Mouse (Mus musculus) layer of hippocampus, adult 8-10 months (tissue): Measurements from ENCODE around the gene Gm12185. TPM values are rescaled to one million over a fixed set of nuclear protein-coding genes. Genes with fewer than 3 reads are reported as not detected.
"Not testable (repeated sequence)": the region's sequence is repeated elsewhere in the genome, so short reads cannot be mapped to it uniquely, and the experiment has no call there.

ENCODE experiments used
- DNase-seq, 2 experiments: peaks; one replicate each; pipeline ENCODE4 v3.0.0; 2022; ENCODE audit warnings: low spot score in 2 of 2
- total RNA-seq, 4 experiments: library from RNA; stranded (reverse); gene quantifications; 2 replicates each; pipeline ENCODE4 v1.2.4; 2022

Gene Gm12185
- total RNA-seq, 4 experiments from 2014 or later: 0.16 to 1.1 (median 0.39) TPM

GRCm38 (mm10) chr11:48918380-48918779, 73.6 kb downstream of the Gm12185 start:
- no peak for DNase-seq

- DNase-seq: no peak
These were observed 78.4 kb downstream of the Gm12185 start for GRCm38 (mm10) chr11:48913611-48914010.

- DNase-seq: no peak
These were observed 83.6 kb downstream of the Gm12185 start for GRCm38 (mm10) chr11:48908459-48908858.

GRCm38 (mm10) chr11:48902021-48902420, 90.0 kb downstream of the Gm12185 start, which contains the start of gene Gm5431:
Gene Gm5431 (minus strand): TSS chr11:48902214.
- DNase-seq: no peak

- DNase-seq: not testable (repeated sequence)
These were observed 90.5 kb downstream of the Gm12185 start for GRCm38 (mm10) chr11:48901567-48901930.

GRCm38 (mm10) chr11:48900654-48901566, 91.1 kb downstream of the Gm12185 start:
- not testable (repeated sequence) for DNase-seq

- no peak for DNase-seq
These were observed 93.1 kb downstream of the Gm12185 start for GRCm38 (mm10) chr11:48898812-48899431.

GRCm38 (mm10) chr11:48876680-48877079, 115.3 kb downstream of the Gm12185 start:
- no peak for DNase-seq

GRCm38 (mm10) chr11:48875343-48875837, 116.6 kb downstream of the Gm12185 start:
- not testable (repeated sequence) for DNase-seq

GRCm38 (mm10) chr11:48874465-48874864, 117.6 kb downstream of the Gm12185 start:
- peak in 1 of 2 experiments; percentile 50 for DNase-seq

GRCm38 (mm10) chr11:48873591-48874290, 118.3 kb downstream of the Gm12185 start:
- DNase-seq: no peak

- no peak for DNase-seq
These were observed 119.2 kb downstream of the Gm12185 start for GRCm38 (mm10) chr11:48872695-48873300.

- DNase-seq: peak; percentile 33 to 39
These were observed 120.0 kb downstream of the Gm12185 start for GRCm38 (mm10) chr11:48871817-48872541.

GRCm38 (mm10) chr11:48871201-48871772, 120.7 kb downstream of the Gm12185 start, which contains the start of gene Irgm1:
Gene Irgm1 (minus strand): TSS chr11:48871683.
- peak in 1 of 2 experiments; percentile 16 for DNase-seq

GRCm38 (mm10) chr11:48870781-48871180, 121.2 kb downstream of the Gm12185 start:
- DNase-seq: no peak

GRCm38 (mm10) chr11:48869380-48870110, 122.5 kb downstream of the Gm12185 start:
- no peak for DNase-seq

- no peak for DNase-seq
These were observed 125.5 kb downstream of the Gm12185 start for GRCm38 (mm10) chr11:48866481-48866880.

GRCm38 (mm10) chr11:48863808-48864207, 128.2 kb downstream of the Gm12185 start:
- no peak for DNase-seq

GRCm38 (mm10) chr11:48862784-48863319, 129.2 kb downstream of the Gm12185 start:
- DNase-seq: no peak
